Mouse (Mus musculus) neural tube, embryonic 15.5 days (tissue): ENCODE measurements around the gene Copa. TPM values are rescaled to one million over a fixed set of nuclear protein-coding genes. Genes with fewer than 3 reads are reported as not detected.
A peak's percentile ranks its signal among the peaks of the same experiment; 100 is the strongest.

Experiments used
- ATAC-seq: fragments of 200-750 bp; cut with Nextera tagmentation; 2 replicates; pipeline ENCODE4 v1.8.0; 2017; ENCODE audit warnings: mild to moderate bottlenecking, moderate TSS enrichment, moderate library complexity; ENCODE audit not compliant: low FRiP score
- H3K27ac ChIP-seq: fragments of 300-500 bp; sonication (generic); replicated peaks from 2 replicates; pipeline ENCODE4 v1.5.1; 2015; ENCODE audit warnings: mild to moderate bottlenecking, inconsistent platforms
- H3K27me3 ChIP-seq: fragments of 300-500 bp; sonication (generic); replicated peaks from 2 replicates; pipeline ENCODE4 v1.6.1; 2015; ENCODE audit warnings: inconsistent platforms
- H3K36me3 ChIP-seq: fragments of 300-500 bp; sonication (generic); 2 replicates; pipeline ENCODE4 v1.6.1; 2015; ENCODE audit warnings: inconsistent platforms
- H3K4me1 ChIP-seq: fragments of 300-500 bp; sonication (generic); 2 replicates; pipeline ENCODE4 v1.6.1; 2015; ENCODE audit warnings: inconsistent platforms
- H3K4me2 ChIP-seq: fragments of 300-500 bp; sonication (generic); 2 replicates; pipeline ENCODE4 v1.6.1; 2015; ENCODE audit warnings: inconsistent platforms, mild to moderate bottlenecking, moderate library complexity
- H3K4me3 ChIP-seq: fragments of 300-500 bp; sonication (generic); replicated peaks from 2 replicates; pipeline ENCODE4 v1.5.1; 2015; ENCODE audit warnings: mild to moderate bottlenecking, inconsistent platforms
- H3K9ac ChIP-seq: fragments of 300-500 bp; sonication (generic); replicated peaks from 2 replicates; pipeline ENCODE4 v1.6.1; 2015; ENCODE audit warnings: mild to moderate bottlenecking, inconsistent platforms
- H3K9me3 ChIP-seq: fragments of 300-500 bp; sonication (generic); replicated peaks from 2 replicates; pipeline ENCODE4 v1.6.1; 2016; ENCODE audit warnings: inconsistent platforms
- WGBS: fragments of 180-500 bp; shearing (Covaris S2); methylation state at CpG from one replicate; pipeline ENCODE4 v1.1.7; 2015; ENCODE audit warnings: mixed read lengths; 5-methylcytosine and 5-hydroxymethylcytosine counted together
- polyA plus RNA-seq: library from polyadenylated mRNA; unstranded; fragments of >200 nt; fragmentation: Nextera tagmentation; extraction: Ambion mirVana; gene quantifications from 2 replicates; pipeline ENCODE4 v1.2.1, GENCODE M21; 2015

Copa gene
- polyA plus RNA-seq = 174 and 182 TPM in 2 replicates

- peak within 1 kb of the TSS; percentile 94 for H3K27ac ChIP-seq
- no peaks in the 10 kb centered on the region for H3K9me3 ChIP-seq
- peak; percentile 98 for ATAC-seq
- under 1% methylated on average over 40 of the region's 40 CpGs for WGBS
- H3K36me3 ChIP-seq = peaks cover 21% of the 10 kb centered on the region
- peak within 1 kb of the TSS; percentile 85 for H3K9ac ChIP-seq
- H3K4me3 ChIP-seq = peak within 1 kb of the TSS; percentile 91
- peak within 1 kb of the TSS; percentile 59 for H3K4me2 ChIP-seq
- peaks cover 26% of the 10 kb centered on the region for H3K4me1 ChIP-seq
- H3K27me3 ChIP-seq = no peaks in the 10 kb centered on the region
Measured at GRCm38 (mm10) chr1:172082101-172082898, at the start of gene Copa, which contains the start of gene Ncstn. Gene Copa, plus strand, starts transcription at chr1:172082529. Gene Ncstn, minus strand, starts transcription at chr1:172082795.

- Histone ChIP-seq H3K27ac (no peak overlapping the region), H3K9ac (no peak overlapping the region), H3K9me3 (no peaks in the 10 kb centered on the region), H3K36me3 (no peaks in the 10 kb centered on the region), H3K4me2 (no peak overlapping the region), H3K27me3 (no peaks in the 10 kb centered on the region), H3K4me3 (no peak overlapping the region), H3K4me1 (peaks cover 17% of the 10 kb centered on the region)
- ATAC-seq = no peak
- WGBS = 74% methylated on average over 8 of the region's 8 CpGs
Measured at GRCm38 (mm10) chr1:172046410-172046809, 35.9 kb upstream of the Copa start.

- Histone ChIP-seq H3K36me3 (no peaks in the 10 kb centered on the region), H3K4me3 (no peak overlapping the region), H3K4me2 (no peak overlapping the region), H3K27ac (no peak overlapping the region), H3K9me3 (no peaks in the 10 kb centered on the region), H3K9ac (no peak overlapping the region), H3K4me1 (peaks cover 17% of the 10 kb centered on the region), H3K27me3 (no peaks in the 10 kb centered on the region)
- 5% methylated on average over 5 of the region's 5 CpGs for WGBS
- peak; percentile 53; the same call in 1 of the 2 replicates for ATAC-seq
Measured at GRCm38 (mm10) chr1:172046938-172047337, 35.4 kb upstream of the Copa start.

GRCm38 (mm10) chr1:172048241-172048734 is 34.0 kb upstream of the Copa start:
- H3K36me3 ChIP-seq = no peaks in the 10 kb centered on the region
- peak overlapping the region; percentile 20; the same call in 1 of the 2 replicates for H3K9ac ChIP-seq
- 4% methylated on average over 6 of the region's 6 CpGs for WGBS
- peak; percentile 55 for ATAC-seq
- no peaks in the 10 kb centered on the region for H3K9me3 ChIP-seq
- H3K27ac ChIP-seq = peak overlapping the region; percentile 77
- H3K4me2 ChIP-seq = peak overlapping the region; percentile 40
- H3K4me1 ChIP-seq = peaks cover 24% of the 10 kb centered on the region
- H3K4me3 ChIP-seq = no peak overlapping the region
- no peaks in the 10 kb centered on the region for H3K27me3 ChIP-seq

- no peaks in the 10 kb centered on the region for H3K36me3 ChIP-seq
- H3K4me2 ChIP-seq = peak overlapping the region; percentile 40
- no peaks in the 10 kb centered on the region for H3K9me3 ChIP-seq
- no peak overlapping the region for H3K4me3 ChIP-seq
- WGBS = 12% methylated on average over 13 of the region's 13 CpGs
- H3K9ac ChIP-seq = peak overlapping the region; percentile 26; the same call in 1 of the 2 replicates
- peak overlapping the region; percentile 77 for H3K27ac ChIP-seq
- 0 out of 2 replicates have a peak, but pooled peaks have one; percentile 4 for ATAC-seq
- H3K4me1 ChIP-seq = peaks cover 34% of the 10 kb centered on the region
- no peaks in the 10 kb centered on the region for H3K27me3 ChIP-seq
Measured at GRCm38 (mm10) chr1:172049131-172049782, 33.1 kb upstream of the Copa start.

GRCm38 (mm10) chr1:172052766-172053279 is 29.5 kb upstream of the Copa start:
- H3K9ac ChIP-seq = no peak overlapping the region
- no peaks in the 10 kb centered on the region for H3K9me3 ChIP-seq
- H3K4me2 ChIP-seq = peak overlapping the region; percentile 84
- no peaks in the 10 kb centered on the region for H3K36me3 ChIP-seq
- ATAC-seq = no peak
- WGBS = 21% methylated on average over 10 of the region's 10 CpGs
- peak overlapping the region; percentile 48 for H3K4me3 ChIP-seq
- H3K27me3 ChIP-seq = no peaks in the 10 kb centered on the region
- H3K4me1 ChIP-seq = peaks cover 35% of the 10 kb centered on the region
- no peak overlapping the region for H3K27ac ChIP-seq

GRCm38 (mm10) chr1:172053541-172054440 is 28.5 kb upstream of the Copa start:
- Histone ChIP-seq H3K4me3 (peak overlapping the region; percentile 48), H3K4me1 (peaks cover 33% of the 10 kb centered on the region), H3K4me2 (peak overlapping the region; percentile 84), H3K27ac (peak overlapping the region; percentile 28), H3K9ac (peak overlapping the region; percentile 61), H3K27me3 (no peaks in the 10 kb centered on the region), H3K36me3 (no peaks in the 10 kb centered on the region), H3K9me3 (no peaks in the 10 kb centered on the region)
- ATAC-seq = peak; percentile 68
- WGBS = 2% methylated on average over 42 of the region's 42 CpGs

GRCm38 (mm10) chr1:172056251-172056650 is 26.1 kb upstream of the Copa start:
- Histone ChIP-seq H3K9me3 (no peaks in the 10 kb centered on the region), H3K27me3 (no peaks in the 10 kb centered on the region), H3K4me2 (peak overlapping the region; percentile 13; the same call in 1 of the 2 replicates), H3K27ac (no peak overlapping the region), H3K4me3 (peak overlapping the region; percentile 19), H3K4me1 (peaks cover 36% of the 10 kb centered on the region), H3K36me3 (no peaks in the 10 kb centered on the region), H3K9ac (no peak overlapping the region)
- no peak for ATAC-seq
- WGBS = 69% methylated on average over 4 of the region's 4 CpGs

GRCm38 (mm10) chr1:172057491-172057921 is 24.8 kb upstream of the Copa start, which contains the start of gene Nhlh1:
Gene Nhlh1, minus strand, starts transcription at chr1:172057573.
- H3K36me3 ChIP-seq = no peaks in the 10 kb centered on the region
- no peaks in the 10 kb centered on the region for H3K9me3 ChIP-seq
- H3K4me2 ChIP-seq = 0 out of 2 replicates have a peak within 1 kb of the TSS, but pooled peaks have one; percentile 17
- H3K4me3 ChIP-seq = peak within 1 kb of the TSS; percentile 19
- H3K9ac ChIP-seq = no peak within 1 kb of the TSS
- peaks cover 36% of the 10 kb centered on the region for H3K4me1 ChIP-seq
- 18% methylated on average over 2 of the region's 2 CpGs for WGBS
- H3K27ac ChIP-seq = no peak within 1 kb of the TSS; the same call in 1 of the 2 replicates
- ATAC-seq = peak; percentile 22; the same call in 1 of the 2 replicates
- H3K27me3 ChIP-seq = no peaks in the 10 kb centered on the region

- 41% methylated on average over 6 of the region's 6 CpGs for WGBS
- H3K4me2 ChIP-seq = no peak overlapping the region
- no peaks in the 10 kb centered on the region for H3K36me3 ChIP-seq
- H3K4me1 ChIP-seq = peaks cover 29% of the 10 kb centered on the region
- no peak overlapping the region for H3K9ac ChIP-seq
- no peaks in the 10 kb centered on the region for H3K9me3 ChIP-seq
- no peak overlapping the region; the same call in 1 of the 2 replicates for H3K27ac ChIP-seq
- H3K27me3 ChIP-seq = no peaks in the 10 kb centered on the region
- no peak for ATAC-seq
- H3K4me3 ChIP-seq = no peak overlapping the region
Measured at GRCm38 (mm10) chr1:172058321-172058720, 24.0 kb upstream of the Copa start.
